8 mouse cellular contexts compared by ENCODE assay signal in the genomic region with DNA sequence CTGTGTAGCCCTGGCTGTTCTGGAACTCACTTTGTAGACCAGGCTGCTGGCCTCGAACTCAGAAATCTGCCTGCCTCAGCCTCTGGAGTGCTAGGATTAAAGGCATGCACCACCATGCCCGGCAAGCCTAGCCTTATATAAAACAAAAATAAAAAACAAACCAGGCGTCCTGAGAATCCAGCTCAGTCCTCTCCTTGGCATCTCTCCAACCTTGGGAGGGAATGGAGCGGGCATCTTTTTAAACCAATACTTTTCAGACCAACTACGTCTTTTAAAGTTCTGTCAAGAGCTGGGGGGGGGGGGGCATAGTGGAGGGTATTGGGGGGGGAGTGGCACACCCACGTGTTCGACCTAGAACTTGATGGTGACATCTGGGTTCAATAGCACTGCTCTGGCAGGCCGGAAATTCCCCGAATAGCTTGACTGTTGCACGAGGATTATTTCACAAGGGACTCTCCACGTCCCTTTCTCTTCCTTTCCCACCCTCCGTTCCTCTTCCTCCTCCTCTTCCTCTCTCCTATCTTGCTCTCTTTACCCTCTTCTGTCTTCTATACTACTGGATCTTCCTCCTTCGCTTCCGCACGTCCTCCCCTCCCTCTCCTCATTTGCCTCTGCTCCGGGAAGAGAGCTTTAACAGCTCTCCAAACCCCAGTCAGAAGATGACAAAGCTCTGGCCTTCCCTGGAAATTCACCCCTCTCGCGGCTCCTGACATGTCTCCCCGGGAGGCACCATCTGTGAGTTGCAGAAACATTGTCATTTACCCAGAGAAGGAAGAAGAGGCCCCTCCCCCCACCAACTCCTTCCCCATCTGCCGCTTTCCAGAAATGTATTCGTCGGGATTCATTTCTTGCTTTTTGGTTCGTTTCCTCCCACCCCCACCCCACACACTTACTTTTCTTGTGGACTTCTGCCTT. TPM values are rescaled to one million over a fixed set of nuclear protein-coding genes. Genes with fewer than 3 reads are reported as not detected.
A peak's percentile ranks its signal among the peaks of the same experiment; 100 is the strongest.
DNase-seq lines count a peak whose midpoint lies in the region; ATAC-seq lines count a peak whose summit lies in the region.

No protein-coding gene starts in this region.

- 15% methylated on average over 23 of the region's 23 CpGs for WGBS in lung, embryonic 15.5 days

- peak overlapping the region; percentile 9; the same call in 1 of the 2 replicates for H3K4me3 ChIP-seq in lung, embryonic 15.5 days

- no peaks in the 10 kb centered on the region for H3K27me3 ChIP-seq in lung, embryonic 15.5 days

- H3K36me3 ChIP-seq in lung, embryonic 15.5 days: no peaks in the 10 kb centered on the region

- peak; percentile 30 for ATAC-seq in granulocyte monocyte progenitor cell, adult 5-6 weeks (replicated peaks; ENCODE audit: poor library complexity, severe bottlenecking)
- peak; percentile 68 for ATAC-seq in lung, embryonic 15.5 days (ENCODE audit: borderline replicate concordance, extremely low read depth, low FRiP score, low TSS enrichment)

- H3K9ac ChIP-seq in lung, embryonic 15.5 days: no peak overlapping the region

- H3K9me3 ChIP-seq in lung, embryonic 15.5 days: no peaks in the 10 kb centered on the region

- peak overlapping the region; percentile 70 for H3K27ac ChIP-seq in lung, embryonic 15.5 days

- peak overlapping the region; percentile 42 for H3K4me2 ChIP-seq in lung, embryonic 15.5 days

- peak; percentile 48 for DNase-seq in R1 (ENCODE audit: low read depth, low spot score)
- peak; percentile 72 to 73 for DNase-seq in cerebellum, postnatal 14 days
- peak; percentile 24 to 25 for DNase-seq in kidney, postnatal 36 days
- peak; percentile 76 for DNase-seq in right cerebral cortex, postnatal 14 days
- DNase-seq in adrenal gland, postnatal 25 days: no peak
- DNase-seq in c-Kit-positive CD71-positive TER-119-positive erythroid progenitor cells, embryonic 14.5 days (ENCODE audit: low spot score): no peak

- peaks cover 8% of the 10 kb centered on the region; the same call in 1 of the 2 replicates for H3K4me1 ChIP-seq in lung, embryonic 15.5 days

RNA-seq across cellular contexts. Expression of gene Wdr66, which starts 5.2 kb away (rescaled TPM):
- 0.99 TPM in 1 of 2 replicates, not detected in the other for total RNA-seq in granulocyte monocyte progenitor cell, adult 5-6 weeks (2014; fragmentation: Nextera tagmentation)
- total RNA-seq in granulocyte monocyte progenitor cell, adult 5-6 weeks (2017): not detected in 2 replicates
- polyA plus RNA-seq in lung, embryonic 15.5 days (2015; fragmentation: Nextera tagmentation; extraction: Ambion mirVana): 0.84 and 1.00 TPM in 2 replicates
- total RNA-seq in adrenal gland, postnatal 25 days (2021): 1.3 and 1.6 TPM in 2 replicates

Comparison
In these comparisons a context has a peak if more than half of its experiments do, and no peak if none do; other contexts are left out.
1. DNase-seq: peak in R1 (single experiment), cerebellum, postnatal 14 days (2 of 2), kidney, postnatal 36 days (2 of 2) and right cerebral cortex, postnatal 14 days (single experiment); none in adrenal gland, postnatal 25 days (single experiment) and c-Kit-positive CD71-positive TER-119-positive erythroid progenitor cells, embryonic 14.5 days (single experiment).